Mouse (Mus musculus): ENCODE data around the gene Shld2. TPM values are rescaled to one million over a fixed set of nuclear protein-coding genes. Genes with fewer than 3 reads are reported as not detected.
"Not testable (repeated sequence)": the region's sequence is repeated elsewhere in the genome, so short reads cannot be mapped to it uniquely, and the experiment has no call there.

The Shld2 gene
- polyA plus RNA-seq, 1 experiment from 2014 or later: 7.2 TPM

DNA sequence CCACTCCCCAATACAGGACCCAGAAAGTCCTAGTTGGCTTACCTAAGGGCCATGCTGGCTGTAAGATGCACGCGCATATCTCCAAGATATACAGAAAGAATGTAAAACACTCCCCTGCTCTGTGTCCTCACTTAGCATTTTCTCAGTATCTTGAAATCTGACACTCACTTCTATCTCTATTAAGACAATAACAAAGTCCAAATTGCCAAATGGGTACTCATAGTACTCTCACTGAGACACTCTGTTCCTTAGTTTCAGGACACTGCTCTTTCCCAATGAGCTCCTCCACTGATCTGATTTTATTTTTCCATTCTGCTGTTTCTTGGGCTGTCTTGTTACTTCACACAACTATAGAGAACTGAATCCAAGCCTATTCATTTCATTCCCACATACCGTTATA, 36.2 kb downstream of the Shld2 start:
- Histone ChIP-seq H3K4me3 (replicated peaks) (no peak overlapping the region), H3K9me3 (no peaks in the 10 kb centered on the region), H3K4me1 (replicated peaks) (no peaks in the 10 kb centered on the region), H3K9ac (replicated peaks) (no peak overlapping the region), H3K36me3 (no peaks in the 10 kb centered on the region), H3K27me3 (no peaks in the 10 kb centered on the region), H3K4me2 (replicated peaks) (no peak overlapping the region), H3K27ac (no peak overlapping the region)
- 95% methylated on average over 3 of the region's 3 CpGs for WGBS
- no peak for ATAC-seq

DNA sequence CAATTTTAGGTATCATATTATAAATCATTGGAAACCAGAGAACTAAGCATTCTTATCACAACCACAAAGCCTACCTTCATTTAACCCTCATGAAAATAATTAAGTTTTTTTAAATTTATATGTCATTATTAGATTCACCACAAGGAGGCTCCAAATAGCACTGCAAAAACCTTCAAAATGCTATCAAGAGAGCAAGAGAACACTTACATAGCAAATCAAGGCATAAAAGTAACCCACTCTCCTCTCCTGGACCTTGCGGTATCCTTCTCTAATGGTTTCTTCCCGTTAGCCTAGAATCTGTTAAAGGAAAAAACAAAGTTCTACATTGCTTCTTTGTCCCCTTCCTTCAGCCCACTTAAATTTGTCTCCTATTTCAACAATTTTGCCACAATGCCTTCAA, 37.0 kb downstream of the Shld2 start:
- Histone ChIP-seq H3K4me3 (replicated peaks) (no peak overlapping the region), H3K9ac (replicated peaks) (no peak overlapping the region), H3K36me3 (no peaks in the 10 kb centered on the region), H3K4me1 (replicated peaks) (no peaks in the 10 kb centered on the region), H3K27me3 (no peaks in the 10 kb centered on the region), H3K4me2 (replicated peaks) (no peak overlapping the region), H3K9me3 (no peaks in the 10 kb centered on the region), H3K27ac (no peak overlapping the region)
- WGBS: 58% methylated on average over 2 of the region's 2 CpGs
- no peak for ATAC-seq

DNA sequence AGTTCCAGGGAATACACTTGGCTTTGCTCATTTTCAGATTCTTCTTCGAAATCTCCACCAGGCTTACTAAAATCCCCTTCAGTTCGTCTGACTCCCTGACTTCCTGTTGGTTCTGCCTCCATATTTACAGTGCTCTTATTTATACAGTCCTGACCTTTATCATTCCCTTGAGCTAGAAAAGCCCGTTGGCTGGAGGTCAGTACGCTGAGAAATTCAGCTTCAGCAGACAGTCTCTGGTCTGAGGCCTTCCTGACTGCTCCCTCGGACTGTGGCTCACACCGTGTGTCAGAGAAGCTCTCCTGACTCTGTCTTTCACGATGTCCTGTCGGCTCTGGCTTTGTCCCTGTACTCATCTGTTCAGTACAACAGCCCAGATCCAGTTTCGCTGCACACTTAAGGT, 42.2 kb downstream of the Shld2 start:
- no peaks in the 10 kb centered on the region for H3K36me3 ChIP-seq
- no peaks in the 10 kb centered on the region for H3K27me3 ChIP-seq
- no peaks in the 10 kb centered on the region for H3K9me3 ChIP-seq
- ATAC-seq: no peak
- no peak overlapping the region for H3K4me2 ChIP-seq (replicated peaks)
- 82% methylated on average over 9 of the region's 9 CpGs for WGBS
- H3K27ac ChIP-seq: no peak overlapping the region
- no peak overlapping the region for H3K9ac ChIP-seq (replicated peaks)
- H3K4me3 ChIP-seq (replicated peaks): no peak overlapping the region
- H3K4me1 ChIP-seq (replicated peaks): no peaks in the 10 kb centered on the region

DNA sequence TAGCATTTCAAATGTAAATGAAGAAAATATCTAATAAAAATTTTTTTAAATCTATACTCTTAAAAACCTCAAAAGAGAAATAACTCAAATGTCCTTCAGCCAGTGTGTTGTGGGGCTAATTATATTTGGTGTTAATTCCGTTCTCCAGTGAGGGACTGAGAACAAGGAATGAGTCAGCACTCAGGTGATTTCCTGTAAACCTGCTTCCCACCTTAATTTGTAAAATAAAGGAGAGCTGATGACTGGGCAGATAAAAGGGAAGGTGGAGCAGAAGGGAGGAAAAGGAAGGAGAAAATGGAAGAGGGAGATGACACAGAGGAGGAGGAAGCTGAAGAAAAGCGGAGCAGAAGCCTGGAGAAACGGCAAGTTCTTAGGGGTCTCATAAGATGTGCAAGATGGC, 51.8 kb downstream of the Shld2 start:
- not testable (repeated sequence) for H3K36me3 ChIP-seq; H3K27ac ChIP-seq; H3K9ac ChIP-seq (replicated peaks); H3K27me3 ChIP-seq; H3K4me2 ChIP-seq (replicated peaks); H3K9me3 ChIP-seq; H3K4me3 ChIP-seq (replicated peaks); H3K4me1 ChIP-seq (replicated peaks); ATAC-seq
- 75% methylated on average over 3 of the region's 3 CpGs for WGBS

DNA sequence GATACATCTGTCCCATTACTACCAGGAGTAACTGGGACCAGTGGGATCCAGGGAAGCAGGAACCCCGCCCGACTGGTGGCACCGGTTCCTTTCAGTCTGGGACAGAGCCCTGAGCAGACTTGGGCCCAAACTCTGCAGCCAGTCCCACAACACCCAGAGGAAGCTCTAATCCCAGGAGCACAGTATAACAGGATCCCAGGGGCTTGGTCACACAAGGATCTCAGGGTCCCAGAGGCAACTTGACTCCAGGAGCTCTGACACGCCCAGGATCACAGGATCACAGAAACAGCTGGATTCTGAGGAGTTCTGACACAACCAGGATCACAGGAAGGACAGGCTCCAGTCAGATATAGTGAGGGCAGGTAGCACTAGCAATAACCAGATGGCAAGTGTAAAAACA, 57.0 kb downstream of the Shld2 start:
- Histone ChIP-seq H3K27ac (no peak overlapping the region), H3K9ac (replicated peaks) (no peak overlapping the region), H3K4me2 (replicated peaks) (no peak overlapping the region), H3K9me3 (no peaks in the 10 kb centered on the region), H3K4me1 (replicated peaks) (no peaks in the 10 kb centered on the region), H3K36me3 (no peaks in the 10 kb centered on the region), H3K27me3 (no peaks in the 10 kb centered on the region), H3K4me3 (replicated peaks) (no peak overlapping the region)
- ATAC-seq: no peak
- WGBS: 92% methylated on average over 4 of the region's 4 CpGs

DNA sequence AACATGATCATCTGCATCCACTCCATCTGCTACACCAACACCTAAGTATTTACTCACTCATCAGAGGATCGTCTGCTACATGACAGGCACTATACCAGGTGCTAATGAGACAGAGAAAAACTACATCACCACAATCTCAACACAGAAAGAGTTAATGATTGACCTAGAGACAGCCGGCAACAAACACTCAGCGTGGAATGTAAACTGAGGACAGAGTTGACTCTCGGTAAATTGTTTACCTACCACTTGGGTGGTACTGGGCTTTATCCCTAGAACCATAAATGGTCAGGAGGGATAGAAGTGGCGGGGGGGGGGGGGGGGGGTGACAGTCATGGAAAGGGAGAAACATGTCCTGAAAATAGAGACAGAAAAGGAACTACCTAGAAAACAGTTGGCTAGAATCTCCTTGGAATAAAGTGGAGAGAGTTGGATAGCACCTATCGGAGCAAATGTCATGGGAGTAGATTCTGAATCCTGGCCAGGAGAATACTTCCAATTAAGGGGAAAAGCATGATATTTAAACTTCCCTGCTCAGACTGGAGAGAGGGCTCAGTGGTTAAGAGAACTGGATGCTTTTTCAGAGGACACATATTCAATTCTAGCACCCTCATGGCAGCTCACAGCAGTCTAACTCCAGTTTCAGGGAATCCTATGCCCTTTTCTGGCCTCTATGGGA, 57.7 kb downstream of the Shld2 start:
- Histone ChIP-seq H3K9ac (replicated peaks) (no peak overlapping the region), H3K36me3 (no peaks in the 10 kb centered on the region), H3K27me3 (no peaks in the 10 kb centered on the region), H3K4me3 (replicated peaks) (no peak overlapping the region), H3K27ac (no peak overlapping the region), H3K4me2 (replicated peaks) (no peak overlapping the region), H3K9me3 (no peaks in the 10 kb centered on the region), H3K4me1 (replicated peaks) (no peaks in the 10 kb centered on the region)
- 75% methylated on average over 6 of the region's 6 CpGs for WGBS
- no peak for ATAC-seq

DNA sequence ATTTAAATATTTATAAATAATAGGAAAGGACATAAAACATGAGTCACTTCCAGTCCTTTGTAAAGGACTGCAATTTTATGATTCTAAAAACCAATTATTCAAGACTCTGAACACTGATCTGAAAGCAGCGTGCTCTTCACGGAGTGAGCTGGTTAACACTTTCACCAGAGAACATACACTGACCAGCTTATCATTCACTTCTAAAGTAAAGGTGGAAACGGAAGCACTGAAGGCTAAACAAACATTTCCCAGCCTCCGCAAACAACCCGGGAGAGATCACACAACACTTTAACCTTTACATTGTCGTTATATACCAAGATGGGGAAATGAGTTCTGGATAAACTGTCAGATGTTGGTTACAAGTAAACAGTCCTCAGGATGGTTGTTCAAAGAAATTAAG, 69.6 kb downstream of the Shld2 start:
- no peak overlapping the region for H3K4me2 ChIP-seq (replicated peaks)
- H3K9ac ChIP-seq (replicated peaks): no peak overlapping the region
- no peak overlapping the region for H3K27ac ChIP-seq
- no peaks in the 10 kb centered on the region for H3K9me3 ChIP-seq
- H3K4me3 ChIP-seq (replicated peaks): no peak overlapping the region
- no peaks in the 10 kb centered on the region for H3K4me1 ChIP-seq (replicated peaks)
- no peak for ATAC-seq
- H3K36me3 ChIP-seq: no peaks in the 10 kb centered on the region
- no peaks in the 10 kb centered on the region for H3K27me3 ChIP-seq
- 86% methylated on average over 6 of the region's 6 CpGs for whole genome bisulfite sequencing

DNA sequence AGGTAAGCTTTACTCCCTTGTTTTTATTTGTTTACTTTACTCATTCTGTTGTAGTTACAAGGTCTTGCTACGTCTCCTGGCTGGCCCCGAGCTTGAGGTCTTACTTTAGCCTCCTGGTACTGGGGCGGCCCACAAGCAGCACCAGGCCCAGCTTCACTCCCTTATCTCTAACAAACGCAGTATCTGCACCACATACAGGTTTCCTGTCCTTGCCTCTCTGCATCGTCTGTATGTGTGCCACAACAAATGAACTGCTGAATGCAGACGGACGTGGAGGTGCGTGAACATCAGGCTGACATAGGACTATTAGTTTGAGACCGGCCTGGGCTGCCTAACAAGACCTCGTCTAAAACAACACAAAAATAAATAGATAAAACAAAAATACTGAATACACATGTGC, 70.0 kb downstream of the Shld2 start:
- H3K9me3 ChIP-seq: no peaks in the 10 kb centered on the region
- H3K4me1 ChIP-seq (replicated peaks): no peaks in the 10 kb centered on the region
- no peaks in the 10 kb centered on the region for H3K27me3 ChIP-seq
- H3K27ac ChIP-seq: no peak overlapping the region
- no peak for ATAC-seq
- H3K9ac ChIP-seq (replicated peaks): no peak overlapping the region
- 90% methylated on average over 10 of the region's 10 CpGs for WGBS
- no peaks in the 10 kb centered on the region for H3K36me3 ChIP-seq
- H3K4me2 ChIP-seq (replicated peaks): no peak overlapping the region
- no peak overlapping the region for H3K4me3 ChIP-seq (replicated peaks)

DNA sequence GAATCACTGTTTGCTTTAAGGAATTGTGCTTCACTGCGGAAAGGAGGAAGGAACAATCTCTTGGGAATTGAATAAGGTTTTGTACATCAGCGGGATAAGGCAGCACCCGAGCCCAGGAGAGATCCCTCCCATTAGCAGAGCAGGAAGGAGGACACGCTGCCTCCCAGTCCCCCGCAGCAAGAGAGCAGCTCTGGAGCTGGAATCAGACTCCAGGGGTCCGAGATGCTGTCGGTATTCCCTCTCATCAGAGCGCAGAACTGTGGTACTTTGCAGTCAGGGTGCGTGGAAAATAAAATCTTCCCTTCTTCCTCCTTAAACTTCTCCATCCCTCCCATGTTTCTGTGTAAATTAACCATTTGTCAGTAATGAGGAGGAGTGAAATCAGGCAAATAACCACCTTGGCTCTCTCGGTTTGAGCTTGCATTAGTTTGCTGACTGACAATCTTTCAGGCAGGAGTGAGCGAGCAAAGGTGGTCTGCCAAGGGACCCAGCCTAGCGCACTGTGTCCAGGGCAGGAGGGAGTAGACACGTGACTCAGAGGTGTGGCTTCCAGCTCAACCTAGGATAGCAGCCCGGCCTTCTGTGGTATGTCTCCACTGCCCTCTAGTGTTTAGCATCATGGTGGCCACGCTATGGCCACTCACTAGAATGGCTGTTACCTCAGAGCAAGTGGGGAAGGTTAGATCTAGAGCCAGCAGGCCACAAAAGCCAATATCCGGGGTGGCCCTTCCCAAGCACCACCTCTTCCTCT, 75.5 kb downstream of the Shld2 start:
- Histone ChIP-seq H3K9me3 (no peaks in the 10 kb centered on the region), H3K4me1 (replicated peaks) (peaks cover 5% of the 10 kb centered on the region; the same call in 1 of the 2 replicates), H3K27me3 (no peaks in the 10 kb centered on the region), H3K27ac (no peak overlapping the region), H3K36me3 (no peaks in the 10 kb centered on the region), H3K4me2 (replicated peaks) (peak overlapping the region; percentile 62), H3K9ac (replicated peaks) (peak overlapping the region; percentile 55), H3K4me3 (replicated peaks) (peak overlapping the region; percentile 38)
- WGBS: 2% methylated on average over 16 of the region's 16 CpGs
- peak; percentile 100 for ATAC-seq

DNA sequence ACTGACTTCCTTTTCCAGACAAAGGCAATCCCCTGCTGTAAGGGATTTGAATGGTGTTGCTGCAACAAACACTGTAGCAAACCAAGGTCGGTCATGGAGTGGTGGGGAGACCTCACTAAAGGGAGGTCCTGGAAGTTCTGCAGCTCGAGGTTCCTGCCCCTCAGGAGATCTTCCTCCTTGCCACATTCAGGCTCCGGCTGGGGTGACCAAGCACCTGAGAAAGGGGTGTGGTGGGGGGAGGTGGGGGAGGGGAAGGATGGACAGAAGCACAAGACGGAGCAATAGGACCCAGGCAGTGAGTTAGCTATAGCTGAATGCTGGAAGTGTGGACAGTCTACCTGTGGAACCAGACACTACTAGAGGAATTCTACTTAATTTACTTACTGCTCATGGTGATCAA, 76.4 kb downstream of the Shld2 start:
- no peak for ATAC-seq
- H3K27ac ChIP-seq: no peak overlapping the region
- H3K9me3 ChIP-seq: no peaks in the 10 kb centered on the region
- no peaks in the 10 kb centered on the region for H3K36me3 ChIP-seq
- H3K4me3 ChIP-seq (replicated peaks): no peak overlapping the region
- no peak overlapping the region for H3K9ac ChIP-seq (replicated peaks)
- H3K4me1 ChIP-seq (replicated peaks): peaks cover 5% of the 10 kb centered on the region; the same call in 1 of the 2 replicates
- 56% methylated on average over 4 of the region's 4 CpGs for WGBS
- no peak overlapping the region for H3K4me2 ChIP-seq (replicated peaks)
- H3K27me3 ChIP-seq: no peaks in the 10 kb centered on the region

DNA sequence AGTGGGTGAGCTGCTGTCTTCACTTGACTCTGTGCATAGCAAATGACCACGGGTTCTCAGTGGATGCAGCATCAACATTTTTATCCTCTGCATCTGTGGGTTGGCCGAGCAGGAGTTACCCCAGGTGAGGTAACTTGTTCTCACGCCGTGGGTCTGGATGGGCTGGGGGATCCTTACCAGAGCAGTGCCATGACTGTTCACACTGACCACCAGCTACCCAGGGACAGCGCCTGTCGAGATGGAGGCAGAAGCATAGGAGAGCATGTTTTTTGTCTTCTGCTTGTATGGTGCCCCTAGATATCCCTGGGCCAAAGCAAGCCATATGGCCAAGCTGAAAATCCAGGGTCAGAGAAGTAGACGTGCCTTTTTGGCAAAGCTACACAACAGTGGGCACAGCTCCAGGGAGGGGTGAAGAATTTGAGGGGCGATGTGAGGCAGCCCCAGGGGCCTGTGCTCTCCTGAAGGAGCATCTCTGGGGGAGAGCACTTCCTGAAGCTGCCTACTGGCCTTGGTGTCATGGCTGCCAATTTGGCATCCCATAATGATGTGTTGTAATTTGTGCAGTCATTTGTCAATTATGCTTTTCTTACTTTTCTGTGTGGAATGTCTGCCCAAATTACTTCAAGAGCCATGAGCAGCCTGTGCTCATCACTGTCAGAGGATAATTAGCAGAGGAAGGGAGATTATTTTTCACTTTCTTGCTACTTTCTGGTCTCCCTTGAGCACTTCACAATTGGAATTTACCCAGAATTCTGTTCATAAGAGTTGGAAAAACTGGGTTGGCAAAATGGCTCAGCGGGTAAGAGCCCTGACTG, 77.2 kb downstream of the Shld2 start:
- ATAC-seq: no peak
- Histone ChIP-seq H3K4me1 (replicated peaks) (peaks cover 5% of the 10 kb centered on the region; the same call in 1 of the 2 replicates), H3K9me3 (no peaks in the 10 kb centered on the region), H3K36me3 (no peaks in the 10 kb centered on the region), H3K27me3 (no peaks in the 10 kb centered on the region), H3K27ac (no peak overlapping the region), H3K4me3 (replicated peaks) (no peak overlapping the region), H3K4me2 (replicated peaks) (no peak overlapping the region), H3K9ac (replicated peaks) (no peak overlapping the region)
- WGBS: 85% methylated on average over 9 of the region's 9 CpGs

DNA sequence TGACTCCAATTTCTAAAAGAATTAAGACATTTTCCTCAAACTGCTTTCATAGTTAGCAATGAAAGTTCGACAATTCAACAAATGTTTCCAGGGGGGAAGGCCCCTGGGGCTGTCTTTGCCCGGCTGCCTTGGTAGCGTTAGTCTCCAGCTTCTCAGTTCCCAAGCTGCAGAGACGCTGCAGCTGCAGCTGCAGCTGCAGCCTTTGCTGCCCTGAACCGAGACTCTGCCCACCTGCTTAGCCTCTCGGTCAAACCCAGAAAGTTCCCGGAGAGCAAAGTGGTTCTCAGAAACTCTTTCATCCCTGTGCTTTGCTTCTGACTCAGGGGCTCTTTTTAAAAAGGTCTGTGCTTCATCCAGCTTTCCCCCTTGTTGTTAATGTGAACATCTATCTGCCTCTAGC, 78.0 kb downstream of the Shld2 start:
- 42% methylated on average over 7 of the region's 7 CpGs for WGBS
- Histone ChIP-seq H3K9ac (replicated peaks) (no peak overlapping the region), H3K36me3 (no peaks in the 10 kb centered on the region), H3K4me1 (replicated peaks) (peaks cover 5% of the 10 kb centered on the region; the same call in 1 of the 2 replicates), H3K27ac (no peak overlapping the region), H3K27me3 (no peaks in the 10 kb centered on the region), H3K4me2 (replicated peaks) (no peak overlapping the region), H3K9me3 (no peaks in the 10 kb centered on the region), H3K4me3 (replicated peaks) (no peak overlapping the region)
- no peak for ATAC-seq
